In the genomic region with DNA sequence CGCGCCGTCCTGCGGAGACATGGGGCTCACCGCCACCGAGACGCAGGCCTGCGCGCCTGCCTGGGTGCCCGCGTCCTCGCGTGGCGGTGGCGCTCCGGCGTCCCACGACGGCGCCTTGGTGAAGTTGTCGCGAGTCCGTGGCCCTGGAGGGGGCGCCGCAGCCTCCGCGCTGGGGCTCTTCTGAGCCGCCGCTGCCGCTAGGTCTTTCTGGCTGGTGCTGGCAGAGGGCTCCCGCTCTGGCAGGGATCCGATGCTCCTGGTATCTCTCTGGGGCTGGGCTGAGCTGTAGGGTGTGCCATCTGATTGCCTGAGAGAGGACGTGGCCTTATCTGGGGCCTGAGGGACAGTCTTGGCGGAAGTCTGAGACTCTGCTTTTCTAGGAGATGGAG, we compare ENCODE assay signal across 11 mouse cellular contexts. TPM values are rescaled to one million over a fixed set of nuclear protein-coding genes. Genes with fewer than 3 reads are reported as not detected.
DNase-seq lines count a peak whose midpoint lies in the region; ATAC-seq and TF ChIP-seq lines count a peak whose summit lies in the region.
"Had no signal": no experiment of that assay in that cellular context is flagged by ENCODE, and none has a peak within 500 bp of the region (broad histone marks: within the 10 kb centered on the region; RNA-seq: fewer than 3 reads in every experiment).

No protein-coding gene starts in this region.

- peak overlapping the region; percentile 64 for H3K9ac ChIP-seq in ES-Bruce4 (ENCODE audit: low read depth, poor library complexity, severe bottlenecking)
- no peak overlapping the region for H3K9ac ChIP-seq in embryonic facial prominence, embryonic 15.5 days
- no peak overlapping the region for H3K9ac ChIP-seq in liver, embryonic 13.5 days

- 1% methylated on average over 34 of the region's 34 CpGs for WGBS in heart, embryonic 10.5 days
- WGBS in embryonic facial prominence, embryonic 15.5 days, result 5% methylated on average over 32 of the region's 34 CpGs
- 6% methylated on average over 33 of the region's 34 CpGs for WGBS in liver, embryonic 13.5 days (ENCODE audit: insufficient replicate concordance)

- TF ChIP-seq CTCF in ES-Bruce4 (IDR thresholded peaks at IDR 0.05; ENCODE audit: low read depth, low read length), result peak; percentile 5

- no peaks in the 10 kb centered on the region for H3K9me3 ChIP-seq in heart, embryonic 10.5 days
- no peaks in the 10 kb centered on the region for H3K9me3 ChIP-seq in ES-Bruce4 (replicated peaks; ENCODE audit: control insufficient read depth, insufficient read depth, low read length, poor library complexity, severe bottlenecking)
- H3K9me3 ChIP-seq in embryonic facial prominence, embryonic 15.5 days (replicated peaks), result no peaks in the 10 kb centered on the region
- H3K9me3 ChIP-seq in liver, embryonic 13.5 days (replicated peaks), result no peaks in the 10 kb centered on the region
- H3K9me3 ChIP-seq: megakaryocyte, embryonic 14.5 days had no signal

- DNase-seq in heart, embryonic 10.5 days (ENCODE audit: low spot score), result no peak
- DNase-seq in heart, postnatal 4 days, result no peak
- no peak for DNase-seq in liver, embryonic 13.5 days
- DNase-seq in testis, postnatal 14 days (ENCODE audit: low spot score), result no peak
- no peak for DNase-seq in thymus, postnatal 14 days

- H3K4me1 ChIP-seq in heart, embryonic 10.5 days, result peaks cover 14% of the 10 kb centered on the region
- H3K4me1 ChIP-seq in ES-Bruce4 (ENCODE audit: control insufficient read depth, insufficient read depth, low read length), result no peaks in the 10 kb centered on the region
- H3K4me1 ChIP-seq in embryonic facial prominence, embryonic 15.5 days, result peaks cover 14% of the 10 kb centered on the region
- H3K4me1 ChIP-seq in liver, embryonic 13.5 days (replicated peaks), result no peaks in the 10 kb centered on the region
- H3K4me1 ChIP-seq: megakaryocyte, embryonic 14.5 days had no signal

- H3K27me3 ChIP-seq in heart, embryonic 10.5 days (ENCODE audit: insufficient read depth, poor library complexity, severe bottlenecking), result peaks cover 85% of the 10 kb centered on the region
- peaks cover 6% of the 10 kb centered on the region for H3K27me3 ChIP-seq in ES-Bruce4 (ENCODE audit: control insufficient read depth, insufficient read depth, low read length, poor library complexity, severe bottlenecking)
- peaks cover 49% of the 10 kb centered on the region for H3K27me3 ChIP-seq in embryonic facial prominence, embryonic 15.5 days
- H3K27me3 ChIP-seq in liver, embryonic 13.5 days, result peaks cover 57% of the 10 kb centered on the region

- no peak for ATAC-seq in embryonic facial prominence, embryonic 15.5 days (ENCODE audit: insufficient number of reproducible peaks, low FRiP score, low TSS enrichment, low read depth)
- no peak for ATAC-seq in liver, embryonic 13.5 days (ENCODE audit: low read depth)
- no peak for ATAC-seq in granulocyte monocyte progenitor cell, adult 5-6 weeks (replicated peaks; ENCODE audit: poor library complexity, severe bottlenecking)

- peak overlapping the region; percentile 61 for H3K4me3 ChIP-seq in heart, embryonic 10.5 days
- H3K4me3 ChIP-seq in ES-Bruce4 (ENCODE audit: low read depth, low read length), result peak overlapping the region; percentile 77
- peak overlapping the region; percentile 45 for H3K4me3 ChIP-seq in embryonic facial prominence, embryonic 15.5 days (replicated peaks)
- H3K4me3 ChIP-seq in liver, embryonic 13.5 days (replicated peaks), result peak overlapping the region; percentile 36

- TF ChIP-seq EP300 in ES-Bruce4 (IDR thresholded peaks at IDR 0.05; ENCODE audit: insufficient read depth, low read depth, low read length), result no peak

- H3K36me3 ChIP-seq in heart, embryonic 10.5 days, result no peaks in the 10 kb centered on the region
- no peaks in the 10 kb centered on the region for H3K36me3 ChIP-seq in ES-Bruce4 (ENCODE audit: control insufficient read depth, insufficient read depth, low read length, poor library complexity, severe bottlenecking)
- no peaks in the 10 kb centered on the region for H3K36me3 ChIP-seq in embryonic facial prominence, embryonic 15.5 days
- no peaks in the 10 kb centered on the region for H3K36me3 ChIP-seq in liver, embryonic 13.5 days

- peak overlapping the region; percentile 78 for H3K4me2 ChIP-seq in embryonic facial prominence, embryonic 15.5 days (replicated peaks)
- H3K4me2 ChIP-seq in liver, embryonic 13.5 days, result peak overlapping the region; percentile 54

- H3K27ac ChIP-seq in heart, embryonic 10.5 days, result peak overlapping the region; percentile 8; the same call in 1 of the 2 replicates
- no peak overlapping the region for H3K27ac ChIP-seq in ES-Bruce4 (ENCODE audit: insufficient read depth, low read length)
- H3K27ac ChIP-seq in embryonic facial prominence, embryonic 15.5 days (replicated peaks), result no peak overlapping the region
- H3K27ac ChIP-seq in liver, embryonic 13.5 days, result no peak overlapping the region

- TF ChIP-seq POLR2A in ES-Bruce4 (IDR thresholded peaks at IDR 0.05; ENCODE audit: insufficient read depth, low read length), result no peak

RNA-seq across cellular contexts. Expression of gene Gprin1, which starts 11.5 kb away (rescaled TPM):
- 0.03 and 0.06 TPM in 2 replicates for polyA plus RNA-seq in heart, embryonic 10.5 days (2016; fragmentation: Nextera tagmentation; extraction: Ambion mirVana)
- under 1 TPM; 0.10 to 0.11 TPM for total RNA-seq in heart, postnatal 4 days (2021)
- polyA plus RNA-seq in ES-Bruce4 (2011; ENCODE audit: insufficient read depth, insufficient read length, low read depth, missing spikeins), result not detected in 2 replicates
- 0.65 and 0.75 TPM in 2 replicates for polyA plus RNA-seq in embryonic facial prominence, embryonic 15.5 days (2015; fragmentation: Nextera tagmentation; extraction: Ambion mirVana)
- 0.02 and 0.05 TPM in 2 replicates for polyA plus RNA-seq in liver, embryonic 13.5 days (2015; fragmentation: Nextera tagmentation; extraction: Ambion mirVana)
- not detected in 2 replicates for total RNA-seq in granulocyte monocyte progenitor cell, adult 5-6 weeks (2014; fragmentation: Nextera tagmentation)
- total RNA-seq in granulocyte monocyte progenitor cell, adult 5-6 weeks (2017), result not detected in 2 replicates

RNA-seq across cellular contexts. Expression of gene Sncb, which starts 28.2 kb away (rescaled TPM):
- 0.13 TPM in 1 of 2 replicates, not detected in the other for polyA plus RNA-seq in heart, embryonic 10.5 days (2016; fragmentation: Nextera tagmentation; extraction: Ambion mirVana)
- not detected for total RNA-seq in heart, postnatal 4 days (2021)
- polyA plus RNA-seq in ES-Bruce4 (2011; ENCODE audit: insufficient read depth, insufficient read length, low read depth, missing spikeins), result 2.7 and 2.8 TPM in 2 replicates
- polyA plus RNA-seq in embryonic facial prominence, embryonic 15.5 days (2015; fragmentation: Nextera tagmentation; extraction: Ambion mirVana), result 0.28 TPM in 1 of 2 replicates, not detected in the other
- not detected in 2 replicates for polyA plus RNA-seq in liver, embryonic 13.5 days (2015; fragmentation: Nextera tagmentation; extraction: Ambion mirVana)
- total RNA-seq in granulocyte monocyte progenitor cell, adult 5-6 weeks (2014; fragmentation: Nextera tagmentation), result not detected in 2 replicates
- not detected in 2 replicates for total RNA-seq in granulocyte monocyte progenitor cell, adult 5-6 weeks (2017)
- polyA plus RNA-seq: C2C12 had no signal

RNA-seq across cellular contexts. Expression of gene Cdhr2, which starts 36.9 kb away (rescaled TPM):
- 0.06 and 1.2 TPM in 2 replicates for polyA plus RNA-seq in heart, embryonic 10.5 days (2016; fragmentation: Nextera tagmentation; extraction: Ambion mirVana)
- total RNA-seq in heart, postnatal 4 days (2021), result not detected
- polyA plus RNA-seq in ES-Bruce4 (2011; ENCODE audit: insufficient read depth, insufficient read length, low read depth, missing spikeins), result not detected in 2 replicates
- polyA plus RNA-seq in embryonic facial prominence, embryonic 15.5 days (2015; fragmentation: Nextera tagmentation; extraction: Ambion mirVana), result 0.05 TPM in 1 of 2 replicates, not detected in the other
- polyA plus RNA-seq in liver, embryonic 13.5 days (2015; fragmentation: Nextera tagmentation; extraction: Ambion mirVana), result 7.8 and 10.5 TPM in 2 replicates
- not detected in 2 replicates for total RNA-seq in granulocyte monocyte progenitor cell, adult 5-6 weeks (2014; fragmentation: Nextera tagmentation)
- total RNA-seq in granulocyte monocyte progenitor cell, adult 5-6 weeks (2017), result not detected in 2 replicates

RNA-seq across cellular contexts. Expression of gene Rnf44, which starts 44.5 kb away (rescaled TPM):
- 68.1 and 96.1 TPM in 2 replicates for polyA plus RNA-seq in heart, embryonic 10.5 days (2016; fragmentation: Nextera tagmentation; extraction: Ambion mirVana)
- 10 to 100 TPM; 60.7 to 67.0 TPM for total RNA-seq in heart, postnatal 4 days (2021)
- 153 and 171 TPM in 2 replicates for polyA plus RNA-seq in ES-Bruce4 (2011; ENCODE audit: insufficient read depth, insufficient read length, low read depth, missing spikeins)
- 60.3 and 68.9 TPM in 2 replicates for polyA plus RNA-seq in embryonic facial prominence, embryonic 15.5 days (2015; fragmentation: Nextera tagmentation; extraction: Ambion mirVana)
- 23.8 and 24.5 TPM in 2 replicates for polyA plus RNA-seq in liver, embryonic 13.5 days (2015; fragmentation: Nextera tagmentation; extraction: Ambion mirVana)
- 64.2 and 82.0 TPM in 2 replicates for total RNA-seq in granulocyte monocyte progenitor cell, adult 5-6 weeks (2014; fragmentation: Nextera tagmentation)
- 12.2 and 12.3 TPM in 2 replicates for total RNA-seq in granulocyte monocyte progenitor cell, adult 5-6 weeks (2017)

RNA-seq across cellular contexts. Expression of gene Eif4e1b, which starts 45.6 kb away (rescaled TPM):
- not detected in 2 replicates for polyA plus RNA-seq in heart, embryonic 10.5 days (2016; fragmentation: Nextera tagmentation; extraction: Ambion mirVana)
- not detected for total RNA-seq in heart, postnatal 4 days (2021)
- polyA plus RNA-seq in ES-Bruce4 (2011; ENCODE audit: insufficient read depth, insufficient read length, low read depth, missing spikeins), result not detected in 2 replicates
- polyA plus RNA-seq in embryonic facial prominence, embryonic 15.5 days (2015; fragmentation: Nextera tagmentation; extraction: Ambion mirVana), result not detected in 2 replicates
- not detected in 2 replicates for polyA plus RNA-seq in liver, embryonic 13.5 days (2015; fragmentation: Nextera tagmentation; extraction: Ambion mirVana)
- not detected in 2 replicates for total RNA-seq in granulocyte monocyte progenitor cell, adult 5-6 weeks (2014; fragmentation: Nextera tagmentation)
- total RNA-seq in granulocyte monocyte progenitor cell, adult 5-6 weeks (2017), result not detected in 2 replicates
- polyA plus RNA-seq: C2C12; cortical plate, adult 2 months had no signal
